Mouse (Mus musculus) forebrain, embryonic 12.5 days (tissue): Measurements from ENCODE around the gene Foxred1. TPM values are rescaled to one million over a fixed set of nuclear protein-coding genes. Genes with fewer than 3 reads are reported as not detected.

Experiments
- ATAC-seq: fragments of 200-750 bp; cut with Nextera tagmentation; 2 replicates; pipeline ENCODE4 v1.8.0; 2017; ENCODE audit warnings: moderate TSS enrichment; ENCODE audit not compliant: low FRiP score
- H3K27ac ChIP-seq: fragments of 300-500 bp; sonication (generic); 2 replicates; pipeline ENCODE4 v1.5.1; 2016; ENCODE audit warnings: mild to moderate bottlenecking
- H3K27me3 ChIP-seq: fragments of 300-500 bp; sonication (generic); 2 replicates; pipeline ENCODE4 v1.6.1; 2016; ENCODE audit warnings: mild to moderate bottlenecking
- H3K36me3 ChIP-seq: fragments of 300-500 bp; sonication (generic); replicated peaks from 2 replicates; pipeline ENCODE4 v1.6.1; 2016; ENCODE audit warnings: mild to moderate bottlenecking
- H3K4me1 ChIP-seq: fragments of 300-500 bp; sonication (generic); 2 replicates; pipeline ENCODE4 v1.6.1; 2016
- H3K4me2 ChIP-seq: fragments of 300-500 bp; sonication (generic); 2 replicates; pipeline ENCODE4 v1.6.1; 2016; ENCODE audit warnings: mild to moderate bottlenecking, moderate library complexity
- H3K4me3 ChIP-seq: fragments of 300-500 bp; sonication (generic); replicated peaks from 2 replicates; pipeline ENCODE4 v1.5.1; 2016; ENCODE audit warnings: mild to moderate bottlenecking
- H3K9ac ChIP-seq: fragments of 300-500 bp; sonication (generic); 2 replicates; pipeline ENCODE4 v1.6.1; 2016; ENCODE audit warnings: mild to moderate bottlenecking
- H3K9me3 ChIP-seq: fragments of 300-500 bp; sonication (generic); 2 replicates; pipeline ENCODE4 v1.6.1; 2016
- WGBS: fragments of 180-500 bp; shearing (Covaris S2); methylation state at CpG from one replicate; pipeline ENCODE4 v1.1.7; 2016; 5-methylcytosine and 5-hydroxymethylcytosine counted together
- polyA plus RNA-seq: library from polyadenylated mRNA; unstranded; fragments of >200 nt; fragmentation: Nextera tagmentation; extraction: Ambion mirVana; gene quantifications from 2 replicates; pipeline ENCODE4 v1.2.1, GENCODE M21; 2016

Gene Foxred1
- 45.6 and 49.0 TPM in 2 replicates for polyA plus RNA-seq

GRCm38 (mm10) chr9:35210542-35211474, at the start of gene Foxred1:
Foxred1 (minus strand) TSS chr9:35211055.
- H3K4me3 ChIP-seq, result peak within 1 kb of the TSS; percentile 67
- peaks cover 18% of the 10 kb centered on the region for H3K4me1 ChIP-seq
- no peaks in the 10 kb centered on the region for H3K9me3 ChIP-seq
- WGBS, result under 1% methylated on average over 72 of the region's 72 CpGs
- H3K27ac ChIP-seq, result peak within 1 kb of the TSS; percentile 86
- peaks cover 60% of the 10 kb centered on the region for H3K36me3 ChIP-seq
- H3K9ac ChIP-seq, result peak within 1 kb of the TSS; percentile 82
- peak; percentile 100 for ATAC-seq
- peak within 1 kb of the TSS; percentile 73 for H3K4me2 ChIP-seq
- no peaks in the 10 kb centered on the region for H3K27me3 ChIP-seq

GRCm38 (mm10) chr9:35257365-35257764, 46.5 kb upstream of the Foxred1 start:
- H3K9ac ChIP-seq, result no peak overlapping the region
- WGBS, result 93% methylated on average over 7 of the region's 7 CpGs
- H3K4me2 ChIP-seq, result no peak overlapping the region
- H3K4me1 ChIP-seq, result no peaks in the 10 kb centered on the region
- no peak overlapping the region for H3K27ac ChIP-seq
- H3K27me3 ChIP-seq, result no peaks in the 10 kb centered on the region
- H3K9me3 ChIP-seq, result no peaks in the 10 kb centered on the region
- H3K4me3 ChIP-seq, result no peak overlapping the region
- H3K36me3 ChIP-seq, result peaks cover 7% of the 10 kb centered on the region; the same call in 1 of the 2 replicates
- ATAC-seq, result no peak

GRCm38 (mm10) chr9:35249476-35249875, 38.6 kb upstream of the Foxred1 start:
- Histone ChIP-seq H3K36me3 (0 out of 2 replicates have a peak, but pooled peaks cover 3% of the 10 kb centered on the region), H3K27me3 (no peaks in the 10 kb centered on the region), H3K4me2 (no peak overlapping the region), H3K27ac (no peak overlapping the region), H3K4me3 (no peak overlapping the region), H3K9ac (no peak overlapping the region), H3K4me1 (no peaks in the 10 kb centered on the region), H3K9me3 (no peaks in the 10 kb centered on the region)
- no peak for ATAC-seq

- no peak overlapping the region for H3K27ac ChIP-seq
- ATAC-seq, result no peak
- no peaks in the 10 kb centered on the region for H3K9me3 ChIP-seq
- H3K36me3 ChIP-seq, result peaks cover 4% of the 10 kb centered on the region; the same call in 1 of the 2 replicates
- no peaks in the 10 kb centered on the region for H3K27me3 ChIP-seq
- H3K4me3 ChIP-seq, result no peak overlapping the region
- over 99% methylated on average over 2 of the region's 2 CpGs for WGBS
- no peaks in the 10 kb centered on the region for H3K4me1 ChIP-seq
- H3K9ac ChIP-seq, result no peak overlapping the region
- no peak overlapping the region for H3K4me2 ChIP-seq
These were observed 36.5 kb upstream of the Foxred1 start for GRCm38 (mm10) chr9:35247405-35247804.

- Histone ChIP-seq H3K27me3 (no peaks in the 10 kb centered on the region), H3K9ac (no peak overlapping the region), H3K27ac (no peak overlapping the region), H3K36me3 (peaks cover 10% of the 10 kb centered on the region), H3K9me3 (no peaks in the 10 kb centered on the region), H3K4me3 (no peak overlapping the region), H3K4me1 (no peaks in the 10 kb centered on the region), H3K4me2 (no peak overlapping the region)
- no peak for ATAC-seq
- 83% methylated on average over 1 of the region's 1 CpGs for WGBS
These were observed 28.9 kb upstream of the Foxred1 start for GRCm38 (mm10) chr9:35239734-35240133.

- H3K4me2 ChIP-seq, result no peak overlapping the region
- H3K4me3 ChIP-seq, result no peak overlapping the region
- no peak overlapping the region for H3K27ac ChIP-seq
- 92% methylated on average over 6 of the region's 6 CpGs for WGBS
- ATAC-seq, result no peak
- H3K9me3 ChIP-seq, result no peaks in the 10 kb centered on the region
- H3K27me3 ChIP-seq, result no peaks in the 10 kb centered on the region
- H3K36me3 ChIP-seq, result peaks cover 14% of the 10 kb centered on the region
- no peaks in the 10 kb centered on the region for H3K4me1 ChIP-seq
- no peak overlapping the region for H3K9ac ChIP-seq
These were observed 28.2 kb upstream of the Foxred1 start for GRCm38 (mm10) chr9:35238915-35239571.

GRCm38 (mm10) chr9:35238371-35238770, 27.5 kb upstream of the Foxred1 start:
- ATAC-seq, result no peak
- no peak overlapping the region for H3K4me2 ChIP-seq
- no peaks in the 10 kb centered on the region for H3K27me3 ChIP-seq
- peaks cover 18% of the 10 kb centered on the region for H3K36me3 ChIP-seq
- no peak overlapping the region for H3K4me3 ChIP-seq
- no peaks in the 10 kb centered on the region for H3K9me3 ChIP-seq
- H3K27ac ChIP-seq, result no peak overlapping the region
- no peak overlapping the region for H3K9ac ChIP-seq
- H3K4me1 ChIP-seq, result no peaks in the 10 kb centered on the region
- WGBS, result 94% methylated on average over 1 of the region's 1 CpGs

GRCm38 (mm10) chr9:35235996-35236395, 25.1 kb upstream of the Foxred1 start:
- no peak for ATAC-seq
- Histone ChIP-seq H3K9ac (no peak overlapping the region), H3K9me3 (no peaks in the 10 kb centered on the region), H3K4me3 (no peak overlapping the region), H3K27ac (no peak overlapping the region), H3K36me3 (peaks cover 28% of the 10 kb centered on the region), H3K27me3 (no peaks in the 10 kb centered on the region), H3K4me2 (no peak overlapping the region), H3K4me1 (no peaks in the 10 kb centered on the region)
- 58% methylated on average over 3 of the region's 3 CpGs for WGBS

GRCm38 (mm10) chr9:35228671-35229070, 17.8 kb upstream of the Foxred1 start:
- Histone ChIP-seq H3K9ac (no peak overlapping the region), H3K9me3 (no peaks in the 10 kb centered on the region), H3K4me2 (no peak overlapping the region), H3K27me3 (no peaks in the 10 kb centered on the region), H3K27ac (no peak overlapping the region), H3K36me3 (peaks cover 36% of the 10 kb centered on the region), H3K4me1 (no peaks in the 10 kb centered on the region), H3K4me3 (no peak overlapping the region)
- WGBS, result 93% methylated on average over 3 of the region's 3 CpGs
- ATAC-seq, result no peak

GRCm38 (mm10) chr9:35223466-35223865, 12.6 kb upstream of the Foxred1 start:
- H3K9me3 ChIP-seq, result no peaks in the 10 kb centered on the region
- no peak overlapping the region for H3K27ac ChIP-seq
- no peak overlapping the region for H3K4me2 ChIP-seq
- 93% methylated on average over 3 of the region's 3 CpGs for WGBS
- H3K4me1 ChIP-seq, result no peaks in the 10 kb centered on the region
- no peak overlapping the region for H3K4me3 ChIP-seq
- no peak for ATAC-seq
- no peak overlapping the region for H3K9ac ChIP-seq
- H3K27me3 ChIP-seq, result no peaks in the 10 kb centered on the region
- H3K36me3 ChIP-seq, result peaks cover 59% of the 10 kb centered on the region

- no peak overlapping the region for H3K27ac ChIP-seq
- no peak overlapping the region for H3K9ac ChIP-seq
- no peak overlapping the region for H3K4me3 ChIP-seq
- ATAC-seq, result no peak
- H3K4me2 ChIP-seq, result no peak overlapping the region
- H3K36me3 ChIP-seq, result peaks cover 84% of the 10 kb centered on the region
- H3K4me1 ChIP-seq, result no peaks in the 10 kb centered on the region
- no peaks in the 10 kb centered on the region for H3K27me3 ChIP-seq
- H3K9me3 ChIP-seq, result no peaks in the 10 kb centered on the region
- 77% methylated on average over 1 of the region's 1 CpGs for WGBS
These were observed 7.1 kb upstream of the Foxred1 start for GRCm38 (mm10) chr9:35217963-35218362.

GRCm38 (mm10) chr9:35211573-35212511, 987 bp upstream of the Foxred1 start:
- 36% methylated on average over 26 of the region's 26 CpGs for WGBS
- no peak for ATAC-seq
- H3K9ac ChIP-seq, result peak overlapping the region; percentile 82

More at GRCm38 (mm10) chr9:35211573-35212511, 987 bp upstream of the Foxred1 start:
- Histone ChIP-seq H3K4me1 (peaks cover 18% of the 10 kb centered on the region), H3K27ac (peak overlapping the region; percentile 65; the same call in 1 of the 2 replicates), H3K4me2 (peak overlapping the region; percentile 73), H3K36me3 (peaks cover 57% of the 10 kb centered on the region), H3K9me3 (no peaks in the 10 kb centered on the region), H3K4me3 (peak overlapping the region; percentile 67), H3K27me3 (no peaks in the 10 kb centered on the region)
